Mouse (Mus musculus) adrenal gland, postnatal 25 days (tissue): Measurements from ENCODE around the gene 1700010B08Rik. TPM values are rescaled to one million over a fixed set of nuclear protein-coding genes. Genes with fewer than 3 reads are reported as not detected.

Experiments used
- DNase-seq: peaks from one replicate; pipeline ENCODE4 v3.0.0; 2021; ENCODE audit warnings: mixed read lengths
- total RNA-seq: library from RNA; stranded (reverse); gene quantifications from 2 replicates; pipeline ENCODE4 v1.2.3, GENCODE M21; 2021

1700010B08Rik gene
- total RNA-seq, 1 experiment from 2014 or later, result not detected

DNA sequence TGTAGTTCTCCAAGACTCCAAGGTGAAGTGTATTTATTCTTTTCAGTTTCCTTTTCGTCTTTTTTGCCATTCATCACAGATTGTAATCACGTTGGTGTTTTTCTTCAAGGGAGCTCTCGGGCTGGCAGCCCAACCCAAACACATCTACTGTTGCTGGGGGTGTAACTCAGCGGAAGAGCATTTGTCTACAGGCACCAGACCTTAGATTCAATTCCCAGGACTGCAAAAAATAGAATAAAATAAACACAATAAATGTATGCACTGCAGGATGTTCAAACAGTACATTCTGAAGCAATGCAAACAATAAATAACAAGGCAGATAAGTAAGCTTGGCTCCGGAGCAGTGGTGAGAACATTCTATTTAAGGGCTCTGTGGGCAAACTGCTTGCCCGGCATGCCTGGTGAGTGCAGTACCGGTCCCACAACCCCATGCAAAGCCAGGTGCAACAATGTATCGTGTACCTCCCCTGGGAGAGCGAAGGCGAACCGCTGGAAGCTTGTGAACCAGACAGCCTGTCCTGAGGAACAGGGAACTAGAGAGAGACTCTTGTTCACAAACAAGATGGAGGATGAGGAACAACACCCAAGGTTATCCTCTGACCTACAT, 3.1 kb downstream of the 1700010B08Rik start:
- DNase-seq, result no peak

DNA sequence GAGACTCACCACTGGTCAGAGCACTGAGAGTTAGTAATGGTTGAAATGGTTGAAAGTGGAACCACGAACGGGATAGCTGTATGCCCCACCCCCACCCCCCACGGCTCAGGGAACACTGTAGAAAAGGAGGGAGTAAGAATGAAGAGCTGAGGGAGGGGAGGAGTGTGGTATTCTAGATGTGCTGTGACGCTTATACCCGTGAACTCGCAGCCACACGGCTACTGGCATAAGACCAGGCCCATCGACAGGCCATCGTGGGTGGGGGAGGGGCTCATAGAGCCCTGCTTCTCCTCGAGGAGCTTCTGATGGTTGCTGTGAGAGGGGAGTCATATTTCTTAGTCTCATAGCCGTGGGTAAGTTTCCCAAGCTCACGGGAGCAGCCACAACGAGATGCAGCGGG, 5.2 kb downstream of the 1700010B08Rik start:
- DNase-seq, result no peak

DNA sequence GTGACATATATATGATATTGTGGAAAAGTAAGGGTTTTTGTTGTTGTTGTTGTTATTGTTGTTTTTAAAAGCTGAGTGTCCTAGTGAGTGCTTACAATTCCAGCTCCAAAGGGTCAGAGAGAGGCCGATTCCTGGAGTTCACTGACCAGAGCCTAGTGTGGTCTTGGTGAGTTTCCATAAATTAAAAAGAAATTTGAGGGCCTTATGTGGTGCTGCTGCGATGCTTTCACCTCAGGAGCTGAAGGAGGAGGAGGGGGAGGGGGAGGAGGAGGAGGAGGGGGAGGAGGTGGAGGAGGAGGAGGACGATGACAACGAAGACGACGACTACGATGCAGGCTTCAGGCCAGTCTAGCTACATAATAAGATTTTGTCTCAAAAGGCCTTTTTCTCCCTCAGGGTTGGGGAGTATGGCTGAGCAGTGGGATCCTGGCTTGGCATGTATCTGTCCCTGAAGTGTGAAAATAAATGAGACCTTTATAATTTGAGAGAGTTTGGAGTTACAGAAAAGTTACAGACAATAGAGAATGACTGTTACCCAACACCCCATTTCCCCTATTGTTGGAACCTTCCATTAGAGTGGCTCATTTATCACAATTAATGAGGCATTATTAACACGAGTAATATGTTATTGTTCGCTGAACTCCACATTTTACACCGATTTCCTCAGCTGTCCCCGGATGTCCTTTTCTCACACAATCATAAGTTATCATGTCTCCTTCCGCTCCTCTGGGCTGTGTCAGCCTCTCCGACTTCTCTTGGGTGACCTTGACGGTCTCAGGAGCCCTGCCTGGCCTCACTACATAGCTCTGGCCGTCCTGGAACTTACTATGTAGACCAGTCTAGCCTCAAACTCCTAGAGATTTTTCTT, 6.0 kb downstream of the 1700010B08Rik start:
- DNase-seq, result no peak

DNA sequence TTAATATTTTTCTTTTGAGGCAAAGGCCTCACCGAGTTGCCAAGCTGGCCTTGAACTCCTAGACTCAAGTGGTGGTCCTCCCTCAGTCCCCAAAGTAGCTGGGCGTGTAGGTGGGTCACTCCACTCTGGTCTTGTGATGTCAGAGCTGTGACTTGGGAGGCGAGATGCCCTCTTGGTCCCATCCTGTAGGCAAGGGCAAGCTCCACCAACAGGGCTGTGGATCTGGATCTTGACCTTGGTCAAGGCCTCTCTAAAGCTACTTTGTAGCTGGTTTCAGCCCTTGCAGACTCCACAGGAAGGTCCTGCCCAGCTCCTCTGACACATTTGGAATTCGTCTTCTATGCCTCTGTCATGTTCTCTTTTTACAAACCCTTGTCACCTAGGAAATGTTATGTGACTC, 6.6 kb downstream of the 1700010B08Rik start:
- no peak for DNase-seq

DNA sequence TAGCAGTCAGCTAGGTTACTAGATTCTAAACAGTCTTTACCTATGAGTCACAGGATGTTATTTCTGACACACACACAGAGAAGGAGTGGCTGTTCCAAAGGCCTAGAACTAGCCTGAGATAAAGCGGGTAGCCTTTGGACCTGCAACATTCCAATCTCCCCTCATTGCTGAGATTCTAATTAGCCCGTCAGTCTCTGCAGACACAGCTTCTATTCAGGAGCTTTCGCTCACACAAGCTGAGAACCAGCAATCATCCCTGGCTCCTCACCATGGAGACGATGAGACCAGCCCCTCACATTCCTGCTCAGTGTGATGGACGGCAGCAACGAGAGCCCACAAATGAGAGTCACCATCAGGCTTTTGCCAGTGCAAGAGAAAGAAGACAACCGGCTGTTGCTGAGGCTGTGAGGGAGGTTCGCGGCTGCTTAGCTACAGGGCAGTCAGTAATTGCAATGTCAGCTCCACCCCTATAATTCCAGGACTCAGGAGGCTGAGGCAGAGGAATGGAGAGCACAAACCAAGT, 11.3 kb downstream of the 1700010B08Rik start:
- no peak for DNase-seq

DNA sequence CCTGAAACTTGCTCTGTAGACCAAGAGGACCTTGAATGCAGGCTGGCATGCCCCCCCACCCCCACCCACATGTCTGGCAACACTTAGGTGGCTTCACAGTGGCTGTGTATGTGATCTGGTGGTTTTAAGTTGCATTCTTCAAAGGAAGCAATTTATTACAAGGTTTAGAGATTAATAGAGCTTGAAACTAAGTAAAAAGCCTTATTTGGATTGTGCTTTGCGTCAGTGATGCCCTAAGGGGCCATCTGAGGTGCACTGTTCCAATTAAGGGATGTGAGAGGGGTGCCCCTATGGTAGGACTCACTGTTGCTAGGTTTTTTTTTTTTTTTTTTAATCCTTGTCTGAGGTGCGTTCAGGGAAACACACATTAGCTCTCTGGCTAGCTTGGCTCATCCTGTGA, 15.2 kb downstream of the 1700010B08Rik start:
- no peak for DNase-seq

DNA sequence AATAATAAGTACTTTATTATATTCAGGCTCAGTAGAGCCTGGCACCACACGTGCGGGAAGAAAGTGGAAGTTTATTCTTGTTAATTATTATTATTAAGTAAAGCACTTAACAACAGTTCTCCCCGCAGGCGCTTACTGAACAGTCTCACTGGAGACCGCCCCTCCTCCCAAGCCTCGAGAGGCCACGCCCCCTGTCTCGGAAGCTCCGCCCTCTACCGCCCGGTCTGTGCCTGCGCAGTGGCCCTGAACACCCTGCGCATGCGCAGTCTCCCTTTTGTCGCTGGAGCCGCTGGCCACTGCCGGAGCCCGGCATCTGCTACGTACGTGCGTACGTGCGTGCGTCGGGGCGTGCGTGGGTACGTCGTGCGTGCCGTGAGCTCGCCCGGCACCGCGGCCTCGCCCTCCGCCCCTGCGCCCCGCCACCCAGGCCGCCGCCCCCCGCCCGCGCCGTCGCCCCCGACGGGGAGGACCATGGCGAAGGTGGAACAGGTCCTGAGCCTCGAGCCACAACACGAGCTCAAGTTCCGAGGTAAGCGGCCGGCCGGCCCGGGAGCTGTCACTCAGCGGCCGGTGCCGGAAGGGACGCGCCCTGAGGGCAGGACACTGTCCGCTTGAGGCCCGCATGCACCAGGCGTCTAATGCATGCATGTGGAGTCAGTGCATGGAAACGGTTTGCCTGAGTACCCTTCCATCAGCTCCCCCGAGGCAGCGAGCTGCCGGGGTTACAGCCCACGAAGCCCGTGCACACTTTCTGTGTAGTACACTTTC, 18.2 kb downstream of the 1700010B08Rik start, which contains the start of gene Vapb:
Vapb (plus strand) TSS at position 290 of the 768 bp plus-strand sequence.
- peak; percentile 100 for DNase-seq

DNA sequence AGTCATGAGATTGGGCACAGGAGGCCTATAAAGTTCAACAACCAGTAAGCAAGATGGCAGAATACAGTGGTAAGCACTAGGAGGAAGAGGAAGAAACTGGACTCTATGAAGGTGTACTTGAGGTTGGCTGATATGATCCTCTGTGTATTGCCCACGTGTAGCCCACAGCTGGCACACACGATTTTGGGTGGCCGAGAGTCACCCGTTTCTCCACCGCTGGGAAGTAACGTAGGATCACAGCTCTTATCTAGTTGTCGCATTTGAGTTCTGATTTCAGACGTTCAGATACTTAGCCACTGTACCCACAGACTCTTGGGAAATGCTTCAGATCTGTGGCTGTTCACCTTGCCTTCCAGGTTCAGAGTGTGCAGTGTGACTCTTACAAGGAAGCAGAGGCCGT, 19.0 kb downstream of the 1700010B08Rik start:
- no peak for DNase-seq

DNA sequence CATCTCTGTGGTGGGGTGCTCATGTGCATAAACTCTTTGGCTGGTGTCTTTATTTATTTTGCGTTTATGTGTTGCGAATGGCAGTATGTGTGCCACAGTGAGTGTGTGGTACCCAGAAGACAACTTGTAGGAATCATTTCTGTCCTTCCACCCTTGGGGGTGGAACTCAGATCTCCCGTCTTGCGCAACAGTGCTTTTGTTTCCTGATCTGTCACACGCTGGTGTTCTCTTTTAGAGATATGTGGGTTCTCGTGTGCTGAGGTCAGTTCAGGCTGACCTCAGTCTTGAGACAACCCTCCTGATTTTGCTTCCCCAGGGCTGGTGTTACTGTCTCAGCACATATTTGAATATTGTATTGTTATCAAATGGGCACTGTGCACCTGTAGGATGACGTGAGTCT, 19.9 kb downstream of the 1700010B08Rik start:
- DNase-seq, result no peak

DNA sequence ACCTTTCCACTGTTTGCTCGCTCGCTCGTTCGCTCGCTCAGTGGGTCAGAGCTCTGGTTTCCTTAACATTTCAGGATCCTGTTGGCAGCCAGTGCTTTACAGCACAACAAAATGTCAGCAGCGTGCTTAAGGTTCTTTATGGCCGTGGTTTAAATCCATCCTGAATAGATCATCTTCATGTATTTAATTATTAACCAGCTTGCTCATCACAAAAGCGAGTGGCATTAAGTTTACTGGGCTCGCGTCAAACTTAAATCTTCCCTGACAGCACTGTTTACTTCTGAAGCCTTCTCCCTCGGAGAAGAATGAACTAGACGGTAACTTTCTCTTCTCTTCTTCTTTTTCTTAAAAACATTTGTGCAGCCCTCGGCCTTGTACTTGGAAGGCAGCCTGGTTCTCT, 22.9 kb downstream of the 1700010B08Rik start:
- no peak for DNase-seq

DNA sequence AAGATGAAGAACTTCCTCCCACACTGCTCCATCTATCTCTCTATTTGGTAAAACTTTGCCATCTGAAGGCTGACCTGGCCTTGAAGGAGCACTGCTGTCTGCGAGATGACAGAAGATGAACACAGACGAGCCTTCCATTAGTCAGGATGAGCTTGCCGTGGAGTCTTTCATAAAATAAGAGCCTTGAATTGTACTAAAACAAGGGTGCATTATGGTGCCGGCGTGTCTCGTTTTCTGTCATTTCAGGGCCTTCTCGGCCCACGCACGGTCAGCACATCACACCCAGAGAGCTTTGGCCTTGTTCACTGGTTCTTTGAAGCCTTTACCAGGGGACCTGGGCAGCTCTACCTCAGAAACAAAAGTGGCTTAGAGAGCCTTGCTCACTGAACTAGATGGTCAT, 23.5 kb downstream of the 1700010B08Rik start:
- DNase-seq, result peak; percentile 19

DNA sequence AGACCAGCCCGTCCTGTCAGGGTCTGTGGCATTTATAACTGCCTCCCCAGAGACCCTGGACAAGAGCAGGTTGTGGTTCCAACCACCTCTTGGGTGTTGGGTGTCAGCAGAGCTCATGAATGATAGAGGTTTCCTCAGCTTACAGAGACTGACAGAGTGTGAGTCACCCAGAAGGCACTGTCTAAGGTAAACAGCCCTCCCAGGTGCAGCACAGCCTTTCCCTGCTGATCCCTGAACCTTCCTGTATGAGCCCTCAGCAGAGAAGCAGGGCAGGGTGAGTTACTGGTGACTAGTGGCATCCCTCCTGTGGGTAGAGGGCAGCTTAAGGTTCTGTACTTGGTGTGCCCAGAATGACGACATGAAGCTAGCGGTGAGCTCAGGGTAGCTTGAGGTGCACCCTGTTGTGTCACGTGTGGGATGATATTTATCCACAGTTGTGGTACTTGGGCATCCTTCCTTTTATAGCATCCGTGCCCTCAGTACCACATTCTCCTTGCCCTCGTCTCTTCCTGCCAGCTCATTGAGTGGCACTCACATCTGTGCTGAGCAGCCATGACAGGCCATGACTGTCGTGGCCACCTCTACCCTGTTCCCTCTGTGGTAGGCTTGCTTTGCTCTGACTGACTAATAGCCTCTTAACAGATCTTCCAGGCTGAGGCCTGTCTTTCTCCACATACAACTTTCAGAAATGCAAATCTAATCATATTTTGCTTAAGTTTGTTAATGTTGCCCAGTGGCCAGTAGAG, 25.0 kb downstream of the 1700010B08Rik start:
- DNase-seq, result no peak

DNA sequence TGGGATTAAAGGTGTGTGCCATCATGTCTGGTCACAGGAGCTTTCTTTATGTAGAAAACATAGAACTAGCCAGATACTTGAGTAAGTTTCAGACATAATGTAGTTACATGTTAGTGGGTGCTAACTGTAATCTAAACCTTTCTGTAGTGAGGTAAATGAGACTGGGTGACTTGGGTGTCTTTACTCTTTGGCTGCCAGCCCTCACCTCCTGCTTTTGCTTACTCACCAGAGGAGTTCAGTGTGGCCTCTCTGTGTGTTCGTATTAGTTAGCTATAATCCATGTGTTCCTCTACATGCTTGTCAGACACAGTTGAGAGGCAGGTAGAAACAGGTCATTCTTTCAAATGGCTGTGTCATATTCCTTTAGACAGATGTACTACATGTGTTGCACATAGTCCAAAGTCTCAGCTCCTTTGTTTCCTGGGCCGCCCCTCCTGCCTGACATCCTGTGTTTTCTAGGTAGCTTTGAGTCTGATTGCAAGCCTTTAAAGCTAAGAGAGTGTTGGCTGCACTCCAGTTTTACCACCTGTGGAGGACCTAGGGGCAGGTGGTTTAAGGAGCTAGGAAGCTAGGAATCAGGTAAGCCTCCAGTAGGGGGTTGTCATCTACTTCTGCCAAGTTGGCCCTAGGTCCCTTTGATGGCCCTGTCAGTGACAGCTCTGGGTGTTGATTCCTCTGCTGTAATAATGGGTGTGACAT, 29.9 kb downstream of the 1700010B08Rik start:
- no peak for DNase-seq

DNA sequence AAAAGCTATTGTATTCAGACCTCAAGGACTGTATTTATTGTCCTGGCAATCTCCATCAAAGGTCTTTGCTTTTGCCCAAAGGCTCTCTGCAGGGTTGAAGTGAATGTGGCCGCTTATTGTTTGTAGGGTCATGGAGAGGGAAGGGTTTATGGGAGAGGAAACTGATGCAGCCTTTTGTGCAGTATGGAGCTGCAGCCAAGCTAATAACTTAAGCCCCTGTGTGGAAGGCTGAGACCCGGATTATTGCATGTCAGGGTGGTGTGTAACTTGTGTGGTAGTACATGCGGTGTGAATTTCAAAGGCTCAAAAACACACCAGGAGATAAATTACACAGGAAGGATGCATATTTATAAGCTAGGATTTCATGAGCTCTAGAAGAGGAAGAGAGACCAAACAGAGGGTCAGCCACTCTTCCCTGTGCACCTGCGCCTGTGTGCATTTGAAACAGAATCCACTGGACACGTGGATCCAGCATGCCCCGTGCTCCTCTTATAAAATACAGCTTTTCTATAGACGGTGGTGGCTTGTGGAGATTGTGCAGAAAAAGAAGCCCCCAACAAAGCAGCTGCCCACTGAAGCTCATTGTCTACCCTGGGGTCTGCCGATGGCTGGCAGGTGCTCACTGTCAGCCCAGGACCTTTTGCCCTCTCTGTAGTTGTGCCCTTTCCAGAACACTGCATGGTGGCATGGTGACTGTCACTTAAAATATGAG, 36.4 kb downstream of the 1700010B08Rik start:
- no peak for DNase-seq

DNA sequence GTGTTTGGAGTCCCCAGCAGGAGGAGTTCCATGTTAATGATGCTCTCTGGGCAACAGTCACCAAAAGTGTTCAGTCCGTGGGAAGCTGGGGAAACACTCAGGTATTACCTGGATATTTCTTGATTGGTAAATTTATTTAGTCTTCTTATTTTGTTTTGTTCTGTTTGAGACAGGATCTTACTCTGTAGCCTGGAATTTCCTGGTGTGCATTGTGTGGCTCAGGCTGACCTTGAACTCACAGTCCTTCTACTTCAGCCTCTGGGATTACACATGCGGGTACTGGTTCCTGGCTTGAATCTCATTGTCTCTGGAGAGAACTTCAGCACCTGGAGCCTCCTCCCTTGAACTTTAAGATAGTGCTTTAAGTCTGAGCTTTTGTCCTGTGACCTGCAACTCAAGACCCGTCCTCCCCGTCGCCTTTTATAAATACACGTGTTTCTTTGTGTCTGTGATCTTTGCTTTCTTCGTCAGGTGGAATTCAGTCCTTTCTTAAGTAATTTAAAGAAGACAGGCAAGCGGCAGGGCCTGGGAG, 38.5 kb downstream of the 1700010B08Rik start:
- DNase-seq, result no peak

DNA sequence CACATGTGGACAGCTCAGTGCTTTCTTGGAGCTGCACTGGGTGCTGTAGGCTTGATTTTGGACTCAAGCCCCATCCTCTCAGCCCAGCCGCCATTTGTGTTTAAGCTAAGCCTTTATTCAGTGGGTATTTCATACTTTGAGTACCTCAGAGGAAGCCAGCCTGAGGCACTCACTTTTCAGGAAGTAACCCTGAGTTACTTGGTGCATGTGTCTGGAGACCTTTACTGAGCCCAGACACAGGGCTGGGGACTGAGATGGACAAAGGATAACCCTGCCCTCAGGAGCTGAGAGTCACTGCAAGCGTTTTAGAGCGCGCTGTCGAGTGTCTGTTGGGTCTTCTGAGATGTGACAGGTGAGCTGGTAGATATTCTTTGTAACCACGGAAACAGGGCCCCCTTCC, 41.4 kb downstream of the 1700010B08Rik start:
- no peak for DNase-seq

DNA sequence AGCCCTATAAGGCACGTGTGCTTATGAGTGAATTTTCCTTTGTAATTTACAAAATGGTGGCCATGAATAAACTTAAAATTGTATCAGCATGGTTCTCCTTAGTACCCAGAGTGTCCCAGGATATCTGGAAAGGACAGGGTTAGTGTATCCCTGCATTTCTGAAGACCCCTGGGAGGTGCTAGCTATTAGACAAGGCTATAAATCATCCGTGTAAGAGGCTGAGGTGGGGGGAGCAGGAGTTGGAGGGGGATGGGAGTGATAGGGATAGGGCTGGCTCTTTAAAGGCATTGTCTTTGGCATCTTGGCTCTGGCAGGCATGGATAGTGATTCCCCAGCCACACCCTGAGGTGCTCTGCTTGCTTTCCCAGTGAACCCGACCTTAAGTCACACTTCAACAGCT, 45.4 kb downstream of the 1700010B08Rik start:
- DNase-seq, result no peak

DNA sequence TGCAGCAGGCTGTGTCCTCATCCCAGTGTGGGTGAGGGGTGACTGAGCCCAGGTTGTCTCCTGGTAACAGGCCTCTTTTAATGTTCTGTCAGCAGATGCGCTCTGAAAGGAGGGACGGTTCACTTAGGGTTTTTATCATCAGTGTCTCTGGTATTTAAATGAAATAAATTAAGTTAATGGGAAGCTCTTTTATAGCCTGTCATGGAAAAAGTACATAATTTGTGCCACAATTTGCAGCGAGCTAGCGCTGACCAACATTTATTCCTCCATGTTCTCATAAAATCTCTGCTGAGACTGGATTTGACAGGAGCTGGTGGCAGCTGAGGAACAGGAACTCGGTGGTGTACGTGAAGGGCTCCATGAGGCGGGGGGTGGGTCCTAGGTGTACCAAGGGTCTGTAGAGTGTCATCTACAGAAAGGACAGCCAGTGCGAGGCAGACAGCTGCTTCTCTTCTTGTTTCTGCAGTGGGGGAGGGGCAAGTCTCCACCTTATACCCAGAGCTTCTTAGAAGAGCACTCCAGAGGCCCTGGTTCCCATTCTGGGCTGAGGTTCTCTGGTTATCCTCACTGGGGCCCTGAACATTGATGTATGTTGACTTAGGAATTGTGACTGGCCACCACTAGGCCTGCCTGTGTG, 48.9 kb downstream of the 1700010B08Rik start:
- DNase-seq, result no peak

DNA sequence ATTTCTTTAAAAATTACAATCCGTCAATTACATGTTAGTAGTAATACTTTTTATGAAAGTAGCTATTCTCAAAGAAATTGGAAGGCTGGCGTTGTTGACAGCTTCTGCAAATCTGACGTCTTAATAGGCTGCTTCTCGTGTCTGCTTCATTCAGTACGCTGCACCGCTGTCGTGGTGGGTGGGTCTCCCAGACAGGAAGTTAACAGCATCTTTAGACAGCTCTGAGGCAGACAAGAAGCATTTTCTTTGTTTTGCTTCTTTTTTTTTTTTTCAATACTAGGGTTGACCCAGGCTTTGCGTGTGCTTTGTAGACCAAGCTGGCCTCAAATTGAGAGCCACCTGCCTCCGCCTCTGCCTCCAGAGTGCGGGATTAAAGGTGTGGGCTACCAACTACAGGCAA, 50.0 kb downstream of the 1700010B08Rik start:
- DNase-seq, result no peak

DNA sequence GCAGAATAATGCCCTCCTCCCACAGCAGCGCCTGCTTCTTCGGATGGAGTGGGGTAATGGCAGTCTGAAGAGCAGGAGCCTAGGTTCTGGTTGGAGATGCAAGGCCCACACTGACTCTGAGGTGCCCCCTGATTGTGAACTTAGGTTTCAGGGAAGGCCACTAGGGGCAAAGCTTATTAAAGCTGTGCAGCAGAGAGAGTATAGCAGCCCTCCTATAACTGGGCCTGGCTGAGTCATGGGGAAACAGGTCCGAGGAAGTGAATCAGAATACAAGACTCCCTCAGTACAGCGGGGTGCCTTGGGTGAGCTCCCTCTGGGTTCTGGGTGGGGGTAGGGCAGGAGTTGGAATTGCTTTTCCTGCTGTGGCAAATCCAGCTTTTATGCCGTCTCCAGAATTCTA, 51.4 kb downstream of the 1700010B08Rik start:
- no peak for DNase-seq
